In genomic region chr13:81842278-81842677, GRCm38 (mm10) we compare ENCODE assay signal across 31 mouse cellular contexts.
"Had no signal": no experiment of that assay in that cellular context is flagged by ENCODE, and none has a peak within 500 bp of the region (broad histone marks: within the 10 kb centered on the region; RNA-seq: fewer than 3 reads in every experiment).

No protein-coding gene starts in this region.

- H3K9ac ChIP-seq: limb, embryonic 12.5 days; limb, embryonic 13.5 days; limb, embryonic 15.5 days; liver, embryonic 12.5 days; liver, embryonic 13.5 days; liver, embryonic 14.5 days; liver, embryonic 15.5 days; liver, postnatal 0 days; lung, embryonic 14.5 days; lung, embryonic 15.5 days; midbrain, embryonic 12.5 days; midbrain, embryonic 13.5 days; neural tube, embryonic 12.5 days; neural tube, embryonic 13.5 days had no signal

- H3K27me3 ChIP-seq: limb, embryonic 12.5 days; limb, embryonic 13.5 days; limb, embryonic 15.5 days; liver, embryonic 12.5 days; liver, embryonic 13.5 days; liver, embryonic 15.5 days; lung, embryonic 15.5 days; megakaryocyte, embryonic 14.5 days; midbrain, embryonic 12.5 days; midbrain, embryonic 13.5 days; neural tube, embryonic 12.5 days; neural tube, embryonic 13.5 days had no signal

- H3K4me1 ChIP-seq: limb, embryonic 10.5 days; limb, embryonic 12.5 days; limb, embryonic 13.5 days; limb, embryonic 15.5 days; liver, embryonic 12.5 days; liver, embryonic 13.5 days; liver, embryonic 15.5 days; lung, embryonic 15.5 days; megakaryocyte, embryonic 14.5 days; midbrain, embryonic 12.5 days; midbrain, embryonic 13.5 days; neural tube, embryonic 12.5 days had no signal

- H3K9me3 ChIP-seq: limb, embryonic 10.5 days; limb, embryonic 12.5 days; limb, embryonic 13.5 days; limb, embryonic 15.5 days; liver, embryonic 12.5 days; liver, embryonic 13.5 days; liver, embryonic 15.5 days; lung, embryonic 15.5 days; megakaryocyte, embryonic 14.5 days; midbrain, embryonic 10.5 days; midbrain, embryonic 12.5 days; midbrain, embryonic 13.5 days; neural tube, embryonic 12.5 days; neural tube, embryonic 13.5 days had no signal

- ATAC-seq: liver, embryonic 12.5 days; liver, postnatal 0 days; lung, postnatal 0 days; midbrain, embryonic 13.5 days; midbrain, embryonic 16.5 days had no signal

- H3K4me3 ChIP-seq: limb, embryonic 10.5 days; limb, embryonic 12.5 days; limb, embryonic 13.5 days; limb, embryonic 15.5 days; liver, embryonic 12.5 days; liver, embryonic 13.5 days; liver, embryonic 15.5 days; lung, embryonic 15.5 days; megakaryocyte, embryonic 14.5 days; midbrain, embryonic 10.5 days; midbrain, embryonic 12.5 days; midbrain, embryonic 13.5 days; myocyte; neural tube, embryonic 12.5 days; neural tube, embryonic 13.5 days had no signal

- H3K4me2 ChIP-seq: limb, embryonic 12.5 days; limb, embryonic 13.5 days; limb, embryonic 15.5 days; liver, embryonic 11.5 days; liver, embryonic 12.5 days; liver, embryonic 13.5 days; liver, embryonic 15.5 days; lung, embryonic 14.5 days; lung, embryonic 15.5 days; midbrain, embryonic 12.5 days; midbrain, embryonic 13.5 days; neural tube, embryonic 12.5 days; neural tube, embryonic 13.5 days had no signal

- DNase-seq: left cerebral cortex, postnatal 4 days; liver; liver, embryonic 13.5 days; liver, postnatal 0 days; lung, adult 18-20 months; lung, adult 2 months; lung, embryonic 14.5 days; lung, postnatal 10 days; lung, postnatal 14 days; lung, postnatal 36 days; lung, postnatal 4 days; midbrain, embryonic 14.5 days had no signal

- H3K27ac ChIP-seq: limb, embryonic 10.5 days; limb, embryonic 12.5 days; limb, embryonic 13.5 days; limb, embryonic 15.5 days; liver, embryonic 12.5 days; liver, embryonic 13.5 days; liver, embryonic 14.5 days; liver, embryonic 15.5 days; lung, embryonic 15.5 days; macrophage; midbrain, embryonic 10.5 days; midbrain, embryonic 12.5 days; midbrain, embryonic 13.5 days; neural tube, embryonic 12.5 days; neural tube, embryonic 13.5 days had no signal

- H3K36me3 ChIP-seq: limb, embryonic 10.5 days; limb, embryonic 12.5 days; limb, embryonic 13.5 days; limb, embryonic 15.5 days; liver, embryonic 12.5 days; liver, embryonic 13.5 days; liver, embryonic 15.5 days; lung, embryonic 15.5 days; midbrain, embryonic 10.5 days; midbrain, embryonic 12.5 days; midbrain, embryonic 13.5 days; neural tube, embryonic 12.5 days; neural tube, embryonic 13.5 days had no signal
